Mouse (Mus musculus) kidney, embryonic 16.5 days (tissue): Measurements from ENCODE around the gene Nr5a1. TPM values are rescaled to one million over a fixed set of nuclear protein-coding genes. Genes with fewer than 3 reads are reported as not detected.
A peak's percentile ranks its signal among the peaks of the same experiment; 100 is the strongest.

Source experiments
- ATAC-seq: fragments of 200-750 bp; cut with Nextera tagmentation; 2 replicates; pipeline ENCODE4 v1.8.0; 2017; ENCODE audit warnings: moderate TSS enrichment; ENCODE audit not compliant: low FRiP score, low TSS enrichment
- H3K27ac ChIP-seq: fragments of 300-500 bp; sonication (generic); 2 replicates; pipeline ENCODE4 v1.5.1; 2014; ENCODE audit warnings: low read length
- H3K27me3 ChIP-seq: fragments of 300-500 bp; sonication (generic); 2 replicates; pipeline ENCODE4 v1.6.1; 2014; ENCODE audit warnings: low read length, control low read depth, mixed read lengths; ENCODE audit not compliant: insufficient read depth
- H3K36me3 ChIP-seq: fragments of 300-500 bp; sonication (generic); 2 replicates; pipeline ENCODE4 v1.6.1; 2014; ENCODE audit warnings: low read length, control low read depth, mixed read lengths; ENCODE audit not compliant: insufficient read depth
- H3K4me1 ChIP-seq: fragments of 300-500 bp; sonication (generic); 2 replicates; pipeline ENCODE4 v1.6.1; 2014; ENCODE audit warnings: low read length, control low read depth, mixed read lengths; ENCODE audit not compliant: insufficient read depth
- H3K4me2 ChIP-seq: fragments of 300-500 bp; sonication (generic); replicated peaks from 2 replicates; pipeline ENCODE4 v1.6.1; 2014; ENCODE audit warnings: low read depth, low read length
- H3K4me3 ChIP-seq: fragments of 300-500 bp; sonication (generic); 2 replicates; pipeline ENCODE4 v1.5.1; 2014; ENCODE audit warnings: mild to moderate bottlenecking, low read length
- H3K9ac ChIP-seq: fragments of 300-500 bp; sonication (generic); replicated peaks from 2 replicates; pipeline ENCODE4 v1.6.1; 2014; ENCODE audit warnings: low read length
- H3K9me3 ChIP-seq: fragments of 300-500 bp; sonication (generic); 2 replicates; pipeline ENCODE4 v1.6.1; 2016; ENCODE audit warnings: low read length, control low read depth
- WGBS: fragments of 180-500 bp; shearing (Covaris S2); extraction: QIAGEN DNeasy Blood & Tissue Kit; methylation state at CpG from one replicate; pipeline ENCODE4 v1.1.7; 2014; 5-methylcytosine and 5-hydroxymethylcytosine counted together
- polyA plus RNA-seq: library from polyadenylated mRNA; unstranded; fragments of >200 nt; fragmentation: Nextera tagmentation; extraction: Ambion mirVana; gene quantifications from 2 replicates; pipeline ENCODE4 v1.2.1, GENCODE M21; 2015

Gene Nr5a1
- polyA plus RNA-seq = 2.2 and 4.0 TPM in 2 replicates

DNA sequence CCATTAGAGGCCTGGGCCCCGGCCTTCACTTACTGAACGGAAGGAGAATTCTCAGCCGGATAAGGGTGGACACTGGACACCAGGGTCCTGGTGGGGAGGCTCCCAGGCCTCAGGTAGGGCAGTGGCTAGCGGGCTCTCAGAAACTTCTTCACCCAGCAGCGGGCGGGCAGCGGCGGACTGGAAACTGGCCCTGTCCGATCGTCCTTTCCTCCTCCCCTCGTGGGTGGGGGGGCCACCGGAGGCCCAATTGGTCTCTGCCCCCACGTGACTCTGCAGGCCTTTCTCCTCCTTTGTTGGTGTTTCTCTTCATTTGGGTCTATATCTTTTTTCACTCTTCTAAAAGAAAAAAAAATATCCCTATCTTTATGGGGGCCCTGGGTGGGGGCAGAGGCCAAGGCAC is at the start of gene Nr5a1:
Gene Nr5a1 (minus strand): TSS at position 219 of the 400 bp plus-strand sequence.
- peaks cover 50% of the 10 kb centered on the region for H3K27me3 ChIP-seq
- no peak within 1 kb of the TSS for H3K4me2 ChIP-seq
- H3K9ac ChIP-seq = no peak within 1 kb of the TSS
- no peaks in the 10 kb centered on the region for H3K36me3 ChIP-seq
- no peak for ATAC-seq
- peaks cover 24% of the 10 kb centered on the region for H3K4me1 ChIP-seq
- H3K9me3 ChIP-seq = no peaks in the 10 kb centered on the region
- no peak within 1 kb of the TSS for H3K4me3 ChIP-seq
- 51% methylated on average over 13 of the region's 13 CpGs for WGBS
- no peak within 1 kb of the TSS for H3K27ac ChIP-seq

DNA sequence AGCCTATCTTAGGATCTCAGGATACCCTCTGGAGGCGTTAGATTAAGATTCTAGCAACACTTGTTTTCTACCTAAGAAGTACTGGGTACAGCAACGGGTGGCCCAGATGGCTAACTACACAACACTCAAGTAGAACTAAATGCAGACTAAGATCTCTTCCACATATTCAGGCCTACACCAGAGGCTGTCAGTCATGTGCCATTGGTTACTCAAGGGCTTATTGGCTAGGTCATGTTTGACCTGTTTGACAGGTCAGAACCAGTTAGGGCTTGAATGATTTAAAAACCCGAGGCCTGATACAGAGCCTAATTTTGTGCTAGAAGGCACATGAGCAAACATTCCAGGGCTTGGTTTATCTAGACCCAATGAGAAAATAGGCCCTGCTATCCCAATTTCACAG is 25.5 kb upstream of the Nr5a1 start:
- Histone ChIP-seq H3K27me3 (no peaks in the 10 kb centered on the region), H3K36me3 (no peaks in the 10 kb centered on the region), H3K27ac (no peak overlapping the region), H3K4me3 (no peak overlapping the region), H3K4me1 (no peaks in the 10 kb centered on the region), H3K4me2 (no peak overlapping the region), H3K9ac (no peak overlapping the region), H3K9me3 (no peaks in the 10 kb centered on the region)
- ATAC-seq = no peak
- WGBS = 79% methylated on average over 3 of the region's 3 CpGs

DNA sequence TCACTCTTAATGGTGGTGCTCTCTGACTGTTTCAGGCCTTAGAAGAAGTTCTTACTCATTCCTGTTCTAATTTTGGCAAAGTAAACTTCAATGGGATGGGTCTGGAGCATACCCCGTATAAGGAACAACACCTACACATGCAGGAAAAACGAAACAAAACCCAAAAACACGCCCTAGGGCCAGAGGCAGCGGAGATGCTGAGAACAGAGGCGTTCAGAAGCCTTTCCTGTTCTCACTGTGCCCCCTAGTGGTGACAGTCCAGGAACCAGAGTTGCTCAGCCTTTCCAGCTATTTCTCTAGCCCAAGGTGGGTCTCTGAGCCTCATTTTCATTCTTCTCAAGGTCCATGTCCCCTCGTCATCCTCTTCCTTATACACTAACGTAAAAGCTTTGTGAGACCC is 25.1 kb upstream of the Nr5a1 start:
- Histone ChIP-seq H3K9me3 (no peaks in the 10 kb centered on the region), H3K27me3 (no peaks in the 10 kb centered on the region), H3K36me3 (no peaks in the 10 kb centered on the region), H3K4me3 (no peak overlapping the region), H3K4me2 (no peak overlapping the region), H3K4me1 (no peaks in the 10 kb centered on the region), H3K27ac (no peak overlapping the region), H3K9ac (no peak overlapping the region)
- 19% methylated on average over 7 of the region's 7 CpGs for WGBS
- ATAC-seq = peak; percentile 40; the same call in 1 of the 2 replicates

DNA sequence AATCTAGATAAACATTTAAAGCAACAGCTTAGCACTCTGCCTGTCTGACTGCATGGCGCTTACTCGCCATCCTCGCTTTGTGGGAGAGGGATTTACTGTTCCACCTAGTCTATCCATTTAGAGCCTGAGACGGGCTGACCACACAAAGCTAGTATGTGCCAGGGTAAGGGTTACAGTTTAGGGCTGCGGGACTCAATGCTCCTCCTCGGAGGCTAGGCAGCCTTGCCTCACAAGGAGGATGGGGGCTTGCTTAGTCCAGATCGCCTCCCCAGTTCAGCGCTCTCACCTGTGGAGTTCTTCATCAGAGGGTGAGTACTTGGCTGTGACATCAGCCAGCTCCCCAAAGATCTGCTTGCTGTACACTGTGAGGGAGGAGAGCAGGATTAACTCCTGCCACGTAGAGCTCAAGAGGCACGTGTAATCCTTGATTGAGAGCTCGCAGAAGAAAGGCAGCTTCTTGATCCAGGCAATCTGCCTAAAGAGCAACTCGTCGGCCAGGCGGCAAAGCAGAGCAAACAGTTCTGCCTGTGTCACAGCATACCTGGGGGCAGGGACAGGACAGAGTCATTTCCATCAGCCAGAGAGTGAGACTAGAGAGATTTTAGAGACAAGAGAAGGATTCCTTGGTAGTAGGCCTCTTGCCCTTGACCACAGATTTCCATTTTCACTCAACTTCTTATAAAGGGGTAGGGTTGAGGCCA is 24.4 kb upstream of the Nr5a1 start:
- 92% methylated on average over 14 of the region's 14 CpGs for WGBS
- Histone ChIP-seq H3K4me3 (no peak overlapping the region), H3K4me1 (no peaks in the 10 kb centered on the region), H3K9me3 (no peaks in the 10 kb centered on the region), H3K27ac (no peak overlapping the region), H3K9ac (no peak overlapping the region), H3K4me2 (no peak overlapping the region), H3K36me3 (no peaks in the 10 kb centered on the region), H3K27me3 (no peaks in the 10 kb centered on the region)
- no peak for ATAC-seq

DNA sequence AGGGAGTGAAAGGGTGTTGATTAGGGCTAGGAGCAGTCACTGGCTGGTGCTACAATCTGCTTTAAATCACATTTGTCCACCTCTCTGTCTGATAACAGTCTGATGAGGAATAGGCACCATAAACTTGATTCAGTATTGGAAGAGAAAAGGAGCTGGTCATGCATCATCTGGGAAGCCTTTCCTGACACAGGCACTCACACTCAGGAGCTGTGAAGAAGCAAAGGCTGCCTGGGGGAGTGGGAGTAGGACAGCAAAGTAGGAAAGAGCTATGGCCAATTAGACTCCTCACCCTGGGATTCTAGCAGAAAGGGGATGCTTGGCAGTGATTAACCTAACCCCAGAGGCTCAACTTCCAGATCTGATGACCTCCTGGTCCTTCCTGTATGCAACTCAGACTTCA is 21.4 kb upstream of the Nr5a1 start:
- ATAC-seq = 0 out of 2 replicates have a peak, but pooled peaks have one; percentile 14

DNA sequence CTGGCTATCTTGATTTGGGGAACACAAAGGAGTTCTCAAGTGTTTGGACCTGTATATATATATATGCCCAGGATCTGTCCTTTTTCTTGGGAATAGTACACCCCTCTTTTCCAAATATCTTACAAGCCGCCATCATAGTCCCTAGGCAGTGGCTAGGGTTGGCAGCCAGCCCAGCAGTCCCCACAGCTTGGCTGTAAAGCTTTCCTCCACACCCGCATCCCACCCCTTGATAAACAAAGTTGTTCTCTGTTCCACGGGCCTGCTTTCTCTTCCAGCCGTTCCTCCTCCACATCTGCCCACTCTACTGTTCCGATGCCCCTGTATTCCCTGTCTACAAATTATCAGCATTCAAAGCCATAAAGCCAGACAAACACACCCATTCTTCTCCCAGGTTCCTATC is 20.4 kb upstream of the Nr5a1 start:
- WGBS = 29% methylated on average over 5 of the region's 5 CpGs
- H3K27me3 ChIP-seq = no peaks in the 10 kb centered on the region
- ATAC-seq = peak; percentile 46; the same call in 1 of the 2 replicates

More for the DNA sequence above, 21.4 kb upstream of the Nr5a1 start:
- Histone ChIP-seq H3K9ac (no peak overlapping the region), H3K27me3 (no peaks in the 10 kb centered on the region), H3K9me3 (no peaks in the 10 kb centered on the region), H3K36me3 (no peaks in the 10 kb centered on the region), H3K4me2 (no peak overlapping the region), H3K27ac (no peak overlapping the region), H3K4me1 (no peaks in the 10 kb centered on the region), H3K4me3 (no peak overlapping the region)

DNA sequence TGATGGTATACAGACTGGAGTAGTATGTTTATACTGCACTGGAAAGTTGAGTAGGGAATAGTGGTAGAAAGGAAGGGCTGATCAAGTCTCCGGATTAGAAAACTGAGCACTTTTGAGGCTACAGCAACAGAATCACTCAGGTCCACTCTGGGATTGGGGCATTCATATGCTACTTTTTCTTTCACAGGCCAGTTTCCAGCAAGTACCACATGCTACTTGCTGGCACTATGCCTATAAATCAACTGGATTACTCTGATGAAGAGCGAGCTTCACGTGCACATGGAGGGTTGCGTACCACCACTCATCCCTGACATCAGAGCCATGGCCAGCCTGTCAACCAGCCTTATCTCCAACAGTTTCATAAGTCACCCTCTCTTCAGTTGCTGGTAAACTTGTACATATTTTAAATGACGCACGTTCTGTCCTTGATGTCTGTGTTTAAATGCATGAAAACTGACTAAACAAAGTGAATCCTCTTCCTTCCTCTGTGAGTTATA is 16.0 kb upstream of the Nr5a1 start:
- H3K27me3 ChIP-seq = no peaks in the 10 kb centered on the region
- H3K9ac ChIP-seq = no peak overlapping the region
- H3K27ac ChIP-seq = no peak overlapping the region
- H3K4me1 ChIP-seq = no peaks in the 10 kb centered on the region
- no peak for ATAC-seq
- H3K9me3 ChIP-seq = no peaks in the 10 kb centered on the region
- 86% methylated on average over 6 of the region's 6 CpGs for WGBS
- no peaks in the 10 kb centered on the region for H3K36me3 ChIP-seq
- H3K4me3 ChIP-seq = no peak overlapping the region
- no peak overlapping the region for H3K4me2 ChIP-seq

More for the DNA sequence above, 20.4 kb upstream of the Nr5a1 start:
- no peak overlapping the region for H3K27ac ChIP-seq
- H3K4me1 ChIP-seq = no peaks in the 10 kb centered on the region
- no peak overlapping the region for H3K4me2 ChIP-seq
- H3K9me3 ChIP-seq = no peaks in the 10 kb centered on the region
- H3K9ac ChIP-seq = no peak overlapping the region
- H3K4me3 ChIP-seq = no peak overlapping the region
- H3K36me3 ChIP-seq = no peaks in the 10 kb centered on the region

DNA sequence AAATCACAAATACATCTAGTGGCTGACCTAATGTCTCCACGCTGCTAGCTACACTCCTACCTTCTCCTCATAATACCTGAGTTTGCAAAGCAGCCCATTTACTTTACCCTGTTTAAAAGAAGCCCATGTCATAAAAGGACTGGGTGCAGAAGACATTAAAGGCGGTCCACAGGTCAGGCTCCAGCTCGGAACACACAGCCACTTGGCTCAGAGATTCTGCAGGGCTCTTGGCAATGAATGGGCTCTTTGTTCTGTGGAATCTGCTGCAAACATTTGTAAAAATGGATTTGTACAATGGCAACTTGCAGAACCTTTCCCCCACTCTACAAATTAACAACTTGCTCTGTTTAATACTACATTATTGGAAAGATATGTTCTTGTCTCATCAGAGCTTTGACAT is 11.1 kb upstream of the Nr5a1 start:
- H3K27ac ChIP-seq = no peak overlapping the region
- H3K4me2 ChIP-seq = no peak overlapping the region
- no peaks in the 10 kb centered on the region for H3K27me3 ChIP-seq
- no peak overlapping the region for H3K4me3 ChIP-seq
- 64% methylated on average over 3 of the region's 3 CpGs for whole genome bisulfite sequencing
- H3K9me3 ChIP-seq = no peaks in the 10 kb centered on the region
- ATAC-seq = no peak
- H3K9ac ChIP-seq = no peak overlapping the region
- H3K36me3 ChIP-seq = no peaks in the 10 kb centered on the region
- no peaks in the 10 kb centered on the region for H3K4me1 ChIP-seq

DNA sequence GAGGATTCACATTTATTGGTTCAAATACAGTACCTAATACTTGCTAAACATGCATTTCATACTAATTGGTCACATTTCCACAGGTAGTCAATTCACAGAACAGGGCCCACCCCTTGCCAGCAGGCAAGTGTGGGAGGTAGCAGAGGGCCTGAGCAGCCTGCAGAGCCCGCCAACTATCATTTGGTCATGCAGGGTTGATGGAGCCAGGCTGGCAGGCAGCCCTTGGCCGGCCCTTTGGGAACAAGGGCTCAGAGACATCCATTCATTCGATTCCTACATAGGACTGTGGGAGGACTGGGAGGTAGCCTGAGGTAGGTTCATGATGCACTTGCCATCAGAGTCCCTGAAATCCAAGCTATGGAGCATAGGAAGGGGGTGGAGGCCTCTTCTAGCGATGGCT is 9.0 kb upstream of the Nr5a1 start:
- no peak overlapping the region for H3K4me2 ChIP-seq
- H3K27ac ChIP-seq = no peak overlapping the region
- no peak overlapping the region for H3K9ac ChIP-seq
- H3K36me3 ChIP-seq = no peaks in the 10 kb centered on the region
- H3K27me3 ChIP-seq = no peaks in the 10 kb centered on the region
- WGBS = 82% methylated on average over 4 of the region's 4 CpGs
- no peak overlapping the region for H3K4me3 ChIP-seq
- H3K9me3 ChIP-seq = no peaks in the 10 kb centered on the region
- ATAC-seq = no peak
- 0 out of 2 replicates have a peak, but pooled peaks cover 1% of the 10 kb centered on the region for H3K4me1 ChIP-seq

DNA sequence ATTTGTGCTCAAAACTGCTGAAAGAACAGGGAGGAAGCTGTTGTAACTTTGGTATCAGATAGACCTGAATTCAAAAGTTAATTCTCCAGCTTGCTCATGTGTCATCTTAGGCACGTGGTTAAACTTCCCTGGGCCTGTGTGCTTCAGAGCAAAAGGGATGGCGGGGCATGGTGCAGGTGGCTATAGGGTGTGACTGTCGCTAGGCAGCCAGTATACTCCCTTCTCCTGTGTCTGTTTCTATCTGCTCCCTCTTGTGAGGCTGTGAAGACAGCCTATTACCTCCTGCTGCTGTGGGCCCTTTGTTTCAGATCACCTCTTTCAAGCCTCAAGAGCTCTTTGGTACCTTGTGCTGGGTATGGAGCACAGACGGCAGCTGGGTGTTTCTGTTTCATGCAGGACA is 7.7 kb upstream of the Nr5a1 start:
- Histone ChIP-seq H3K9ac (no peak overlapping the region), H3K4me1 (0 out of 2 replicates have a peak, but pooled peaks cover 3% of the 10 kb centered on the region), H3K27ac (no peak overlapping the region), H3K9me3 (no peaks in the 10 kb centered on the region), H3K36me3 (no peaks in the 10 kb centered on the region), H3K4me3 (no peak overlapping the region), H3K27me3 (no peaks in the 10 kb centered on the region), H3K4me2 (no peak overlapping the region)
- ATAC-seq = peak; percentile 68; the same call in 1 of the 2 replicates
- 45% methylated on average over 4 of the region's 4 CpGs for WGBS
